Mouse (Mus musculus): Measurements from ENCODE around the gene Txndc17.
A peak's percentile ranks its signal among the peaks of the same experiment; 100 is the strongest.
"Not testable (repeated sequence)": the region's sequence is repeated elsewhere in the genome, so short reads cannot be mapped to it uniquely, and the experiment has no call there.

Gene Txndc17

DNA sequence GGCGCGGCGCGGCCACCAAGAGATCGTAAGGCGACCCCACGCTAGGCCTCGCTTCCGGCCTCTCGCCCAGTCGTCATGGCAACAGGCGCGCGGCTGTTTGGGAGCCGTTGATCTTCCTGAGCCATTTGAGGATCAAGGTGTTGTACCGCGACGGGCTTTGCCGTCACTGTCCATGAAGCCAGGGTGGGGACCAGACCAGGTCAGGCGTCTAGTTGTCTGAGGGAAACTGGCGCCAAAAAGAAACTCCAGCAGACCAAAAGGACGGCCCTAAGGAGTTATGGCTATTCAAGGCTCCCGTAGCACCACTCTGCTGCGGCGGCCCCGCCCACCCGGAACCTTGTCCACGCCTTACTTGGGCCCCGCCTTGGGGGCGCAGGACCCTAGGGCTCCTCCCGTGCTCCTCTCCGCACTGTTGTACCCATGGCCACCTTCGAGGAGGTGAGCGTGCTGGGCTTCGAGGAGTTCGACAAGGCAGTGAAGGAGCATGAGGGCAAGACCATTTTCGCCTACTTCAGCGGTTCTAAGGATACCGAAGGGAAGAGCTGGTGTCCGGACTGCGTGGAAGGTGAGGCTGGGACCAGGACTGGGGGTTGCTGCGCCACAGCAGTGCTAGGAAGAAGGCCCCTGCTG is at the start of gene Txndc17, which contains the start of gene 4933427D14Rik:
TSS of gene Txndc17 (plus strand) at position 344 of the 630 bp plus-strand sequence.
TSS of gene 4933427D14Rik (minus strand) at position 256 of the 630 bp plus-strand sequence.
- peak; percentile 93 for DNase-seq (ENCODE audit: low read depth, low spot score)

- no peak for DNase-seq (ENCODE audit: low read depth, low spot score)
These were observed 44.1 kb upstream of the Txndc17 start for GRCm38 (mm10) chr11:72163198-72163597.

GRCm38 (mm10) chr11:72169871-72170270 is 37.5 kb upstream of the Txndc17 start:
- no peak for DNase-seq (ENCODE audit: low read depth, low spot score)

GRCm38 (mm10) chr11:72171906-72172305 is 35.4 kb upstream of the Txndc17 start:
- not testable (repeated sequence) for DNase-seq (ENCODE audit: low read depth, low spot score)

GRCm38 (mm10) chr11:72173506-72173905 is 33.8 kb upstream of the Txndc17 start:
- DNase-seq (ENCODE audit: low read depth, low spot score): no peak

- no peak for DNase-seq (ENCODE audit: low read depth, low spot score)
These were observed 32.6 kb upstream of the Txndc17 start for GRCm38 (mm10) chr11:72174721-72175120.

GRCm38 (mm10) chr11:72175966-72176365 is 31.4 kb upstream of the Txndc17 start:
- no peak for DNase-seq (ENCODE audit: low read depth, low spot score)

GRCm38 (mm10) chr11:72176553-72176952 is 30.8 kb upstream of the Txndc17 start:
- DNase-seq (ENCODE audit: low read depth, low spot score): peak; percentile 11

DNA sequence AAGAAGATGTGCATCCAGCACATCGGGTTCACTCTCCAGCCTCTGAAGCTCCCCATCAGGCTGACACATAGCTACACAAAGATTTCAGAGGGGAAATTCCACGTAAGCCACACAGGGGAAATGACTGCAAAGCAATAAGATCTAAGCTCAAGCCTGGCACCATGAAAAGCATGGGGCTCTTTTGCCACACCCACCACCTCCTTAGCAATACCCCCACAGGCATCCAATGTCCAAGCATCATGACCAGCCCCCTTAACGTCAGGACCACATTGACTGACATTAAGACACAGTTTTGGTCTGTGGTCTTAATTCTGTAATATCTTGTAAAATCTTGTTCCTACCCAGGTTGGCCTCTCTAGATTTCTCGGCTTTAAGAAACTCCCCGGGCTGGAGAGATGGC is 26.8 kb upstream of the Txndc17 start:
- no peak for DNase-seq (ENCODE audit: low read depth, low spot score)

DNA sequence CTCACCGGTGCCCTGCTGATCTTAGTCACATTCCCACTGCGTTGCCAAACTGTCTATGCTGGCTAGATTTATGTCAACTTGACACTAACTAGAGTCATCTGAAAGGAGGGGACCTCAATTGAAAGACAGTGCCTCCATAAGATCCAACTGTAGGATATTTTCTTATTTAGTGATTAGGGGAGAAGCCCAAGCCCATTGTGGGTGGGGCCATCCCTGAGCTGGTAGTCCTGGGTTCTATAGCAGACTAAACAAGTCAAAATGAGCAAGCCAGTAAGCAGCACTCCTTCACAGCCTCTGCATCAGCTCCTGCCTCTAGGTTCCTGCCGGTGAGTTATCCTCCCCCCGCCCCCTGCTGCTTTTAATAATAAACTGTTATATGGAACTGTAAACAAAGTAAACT is 26.2 kb upstream of the Txndc17 start:
- DNase-seq (ENCODE audit: low read depth, low spot score): no peak

DNA sequence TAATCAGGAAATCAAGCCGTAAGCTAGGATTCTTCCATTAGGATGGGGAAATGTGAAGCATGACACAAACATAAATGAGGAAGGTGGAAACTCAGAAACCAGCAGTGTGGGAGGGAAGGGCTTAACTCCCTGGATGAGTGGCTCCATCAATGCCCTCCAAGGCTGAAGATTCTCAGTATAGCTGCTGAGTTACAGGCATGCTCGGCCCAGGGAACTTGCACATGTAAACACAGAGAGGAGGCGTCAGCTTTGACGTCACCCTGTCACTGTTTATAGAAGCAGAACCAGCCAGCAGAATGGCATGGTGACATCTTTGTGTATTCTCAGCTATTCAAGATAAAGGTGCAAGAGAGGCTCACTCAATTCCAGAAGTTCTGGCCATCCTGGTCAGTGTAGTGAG is 23.1 kb upstream of the Txndc17 start:
- DNase-seq (ENCODE audit: low read depth, low spot score): no peak

DNA sequence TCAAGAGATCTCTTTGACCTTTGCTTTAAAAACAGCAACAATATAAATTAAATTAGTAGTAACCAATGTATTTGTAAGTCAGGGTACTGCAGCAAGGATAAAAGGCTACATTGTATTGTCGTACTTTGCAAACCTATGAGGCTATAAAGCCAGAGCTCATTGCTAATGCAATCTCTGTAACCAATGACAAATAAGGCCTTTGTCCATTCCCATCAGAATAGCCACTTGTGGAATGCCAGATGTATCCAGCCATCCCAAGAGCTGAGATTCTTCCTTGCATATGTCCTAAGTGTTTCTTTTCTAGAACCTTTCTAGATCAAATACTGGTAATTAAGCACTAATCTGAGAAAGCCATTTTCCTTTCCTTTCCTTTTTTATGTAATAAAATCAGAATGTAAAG is 16.5 kb upstream of the Txndc17 start:
- no peak for DNase-seq (ENCODE audit: low read depth, low spot score)

DNA sequence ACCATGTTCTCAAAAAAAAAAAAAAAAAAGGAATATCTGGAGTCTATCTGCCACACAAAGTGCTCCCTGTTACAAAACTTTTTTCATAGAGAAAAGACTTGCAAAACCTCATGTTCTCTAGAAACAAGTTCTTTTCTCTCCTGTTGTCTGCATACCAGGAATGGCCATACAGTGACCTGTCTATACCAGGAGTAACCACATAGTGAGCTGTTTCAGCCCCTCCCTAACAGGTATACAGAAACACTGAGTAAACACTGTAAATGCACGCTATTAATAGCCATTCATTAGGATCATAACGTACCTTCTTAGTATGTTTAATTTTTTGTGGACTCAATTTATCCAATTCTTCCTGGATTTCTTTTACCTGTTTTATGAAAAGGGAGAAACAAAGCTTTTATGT is 13.1 kb upstream of the Txndc17 start:
- DNase-seq (ENCODE audit: low read depth, low spot score): no peak

DNA sequence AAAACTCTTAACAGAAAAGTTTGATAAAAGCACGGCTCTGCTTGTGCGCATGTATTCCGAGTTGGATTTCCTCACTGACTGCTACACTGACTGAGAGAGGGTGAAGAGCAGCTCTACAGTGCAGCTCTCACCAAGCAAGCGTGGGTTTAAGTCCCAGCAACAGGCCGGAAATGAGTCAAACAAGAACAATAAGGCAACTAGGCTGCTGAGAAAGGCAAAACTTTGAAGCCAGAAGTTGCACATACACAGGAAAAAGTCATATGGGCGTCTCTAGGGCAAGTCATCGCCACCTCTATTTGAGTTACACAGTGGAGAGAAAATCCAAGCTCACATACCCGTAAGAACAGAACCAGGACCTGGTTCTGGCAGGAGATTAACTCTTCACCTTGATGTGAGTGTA is 10.8 kb upstream of the Txndc17 start:
- DNase-seq (ENCODE audit: low read depth, low spot score): no peak

DNA sequence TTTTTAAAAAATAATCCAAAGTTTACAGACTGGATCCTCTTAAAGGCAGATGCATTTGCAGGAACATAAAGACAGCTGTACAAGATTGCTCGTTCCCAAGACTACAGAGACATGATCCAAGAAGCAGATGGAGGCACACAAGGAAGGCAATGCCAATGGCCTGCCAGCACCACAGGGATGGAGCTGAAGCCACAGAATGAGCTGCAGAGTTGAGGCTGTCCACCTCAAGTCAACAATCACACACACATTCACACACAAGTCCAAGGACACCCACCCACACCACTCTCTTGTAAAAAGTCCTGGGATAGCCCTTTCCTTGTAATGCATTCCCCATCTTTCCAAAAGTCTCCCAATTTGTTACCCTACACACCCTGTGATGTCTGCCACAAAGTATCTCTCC is 3.9 kb upstream of the Txndc17 start:
- no peak for DNase-seq (ENCODE audit: low read depth, low spot score)

DNA sequence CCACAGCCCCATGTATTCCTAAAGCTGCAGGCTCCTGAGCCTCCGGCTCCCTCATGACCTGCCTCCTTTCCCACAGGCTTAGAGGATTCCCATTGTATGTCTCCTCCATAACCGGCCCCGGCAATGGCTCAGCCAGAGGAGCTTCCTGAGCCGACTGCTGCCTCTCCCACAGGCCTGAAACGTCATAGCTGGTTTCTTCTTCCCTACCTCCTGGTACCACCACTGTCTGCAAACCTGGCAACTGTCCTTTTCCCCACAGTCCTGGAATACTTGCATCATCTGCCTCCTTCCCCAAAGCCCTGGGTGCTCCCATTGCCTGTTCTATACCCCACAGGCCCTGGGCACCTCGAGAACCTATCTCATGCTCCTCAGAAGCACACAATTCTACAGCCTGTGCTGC is 2.1 kb upstream of the Txndc17 start:
- DNase-seq (ENCODE audit: low read depth, low spot score): no peak

- no peak for DNase-seq (ENCODE audit: low read depth, low spot score)
These were observed 775 bp upstream of the Txndc17 start, which contains the start of gene Gm43951 for GRCm38 (mm10) chr11:72206341-72207203. Gene Gm43951, minus strand, starts transcription at chr11:72206840.

- no peak for DNase-seq (ENCODE audit: low read depth, low spot score)
These were observed 559 bp downstream of the Txndc17 start for GRCm38 (mm10) chr11:72207834-72208377.

GRCm38 (mm10) chr11:72214591-72215409 is 7.5 kb downstream of the Txndc17 start:
- DNase-seq (ENCODE audit: low read depth, low spot score): peak; percentile 97

DNA sequence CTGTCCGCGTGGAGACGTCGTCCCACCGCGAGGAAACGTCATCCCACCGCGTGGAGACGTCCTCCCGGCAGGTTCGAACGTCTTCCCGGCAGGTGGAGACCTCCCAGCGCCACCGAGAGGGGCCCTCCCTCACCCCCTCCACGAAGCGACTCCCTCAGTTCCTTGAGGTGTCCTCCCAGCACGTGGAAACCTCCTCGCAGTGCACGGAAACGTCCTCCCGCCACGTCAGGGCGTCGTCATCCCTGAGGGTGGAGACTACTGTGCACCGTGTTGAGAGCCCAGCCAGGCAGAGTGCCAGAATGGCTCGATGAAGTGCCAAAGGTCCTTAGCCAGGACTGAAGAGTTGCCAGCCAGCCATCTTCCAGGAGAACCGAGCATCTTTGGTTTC is 8.1 kb downstream of the Txndc17 start, which contains the start of gene Med31:
TSS of gene Med31 (minus strand) at position 183 of the 388 bp plus-strand sequence.
- DNase-seq (ENCODE audit: low read depth, low spot score): no peak

DNA sequence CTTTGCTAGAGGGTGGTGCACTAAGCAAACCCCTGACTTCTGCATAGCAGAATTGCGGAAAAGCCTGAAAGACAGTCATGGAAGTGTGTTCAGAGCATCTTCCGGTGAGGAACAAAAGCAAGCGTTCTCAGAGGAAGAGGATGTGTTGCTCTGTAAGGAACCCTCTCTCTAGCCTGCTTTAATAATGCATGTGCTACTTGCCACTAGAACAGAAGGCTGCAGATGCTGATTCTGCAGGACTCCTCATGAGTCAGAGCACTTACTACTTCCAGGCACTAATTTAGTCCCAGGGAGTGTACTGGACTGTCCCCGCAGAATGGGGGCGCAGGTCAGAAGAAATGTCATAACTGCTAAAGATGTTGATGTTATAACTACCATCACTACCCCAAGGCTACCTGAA is 9.8 kb downstream of the Txndc17 start:
- DNase-seq (ENCODE audit: low read depth, low spot score): no peak

- peak; percentile 52 for DNase-seq (ENCODE audit: low read depth, low spot score)
These were observed 13.9 kb downstream of the Txndc17 start for GRCm38 (mm10) chr11:72221278-72221677.

Measured in WW6 (cell line).